Mouse (Mus musculus) liver, adult 2 months (tissue): ENCODE measurements around the gene Col25a1. TPM values are rescaled to one million over a fixed set of nuclear protein-coding genes. Genes with fewer than 3 reads are reported as not detected.

Source experiments
- DNase-seq: peaks from one replicate; pipeline ENCODE4 v3.0.0-alpha.2; 2011; ENCODE audit warnings: low read depth, low spot score; ENCODE audit errors: extremely low read depth
- H3K27ac ChIP-seq: fragments of 200-500 bp; replicated peaks from 2 replicates; pipeline ENCODE4 v1.5.1; 2012; ENCODE audit warnings: low read depth, mild to moderate bottlenecking, control low read depth, inconsistent platforms, low read length; ENCODE audit not compliant: insufficient read depth
- H3K27me3 ChIP-seq: fragments of 200-500 bp; 2 replicates; pipeline ENCODE4 v1.6.1; 2012; ENCODE audit warnings: mild to moderate bottlenecking, moderate library complexity, low read length, inconsistent platforms; ENCODE audit not compliant: control insufficient read depth, insufficient read depth
- H3K36me3 ChIP-seq: fragments of 200-500 bp; 2 replicates; pipeline ENCODE4 v1.6.1; 2012; ENCODE audit warnings: low read length, inconsistent platforms; ENCODE audit not compliant: control insufficient read depth, insufficient read depth
- H3K4me1 ChIP-seq: fragments of 200-500 bp; 2 replicates; pipeline ENCODE4 v1.6.1; 2011; ENCODE audit warnings: low read length; ENCODE audit not compliant: control insufficient read depth, insufficient read depth
- H3K4me3 ChIP-seq: fragments of 200-500 bp; 2 replicates; pipeline ENCODE4 v1.5.1; 2011; ENCODE audit warnings: low read depth, mild to moderate bottlenecking, control low read depth, low read length, moderate library complexity; ENCODE audit not compliant: insufficient read depth
- H3K79me2 ChIP-seq: fragments of 200-500 bp; 2 replicates; pipeline ENCODE4 v1.6.1; 2012; ENCODE audit warnings: inconsistent platforms, mild to moderate bottlenecking, low read length, moderate library complexity; ENCODE audit not compliant: control insufficient read depth, insufficient read depth
- H3K9ac ChIP-seq: fragments of 200-500 bp; 2 replicates; pipeline ENCODE4 v1.6.1; 2012; ENCODE audit warnings: low read depth, mild to moderate bottlenecking, control low read depth, inconsistent platforms, low read length
- CTCF ChIP-seq: fragments of 200-500 bp; IDR thresholded peaks from 2 replicates; pipeline ENCODE4 v1.5.1; 2011; ENCODE audit warnings: low read depth, low read length, control low read depth
- POLR2A ChIP-seq: fragments of 200-500 bp; IDR thresholded peaks from 2 replicates; pipeline ENCODE4 v1.6.1; 2011; ENCODE audit warnings: low read length, control low read depth; ENCODE audit not compliant: insufficient read depth; ENCODE audit errors: extremely low read depth
- WGBS: fragments of 180-500 bp; shearing (Covaris S2); methylation state at CpG from one replicate; pipeline ENCODE4 v1.1.7; 2018; 5-methylcytosine and 5-hydroxymethylcytosine counted together
- polyA plus RNA-seq: library from polyadenylated mRNA; depleted of rRNA; stranded (reverse); fragments of >200 nt; gene quantifications from 2 replicates; pipeline ENCODE4 v1.2.3, GENCODE M21; 2012; rRNA removed
- total RNA-seq: library from RNA; depleted of rRNA; stranded (reverse); fragments of >200 nt; gene quantifications from 2 replicates; pipeline ENCODE4 v1.2.3, GENCODE M21; 2014; rRNA removed

Gene Col25a1
- total RNA-seq (0.09 and 0.27 TPM in 2 replicates), polyA plus RNA-seq (0.04 and 0.05 TPM in 2 replicates)

- DNase-seq = no peak
- Histone ChIP-seq H3K27me3 (no peaks in the 10 kb centered on the region), H3K4me1 (peaks cover 4% of the 10 kb centered on the region; the same call in 1 of the 2 replicates), H3K79me2 (no peaks in the 10 kb centered on the region), H3K27ac (no peak within 1 kb of the TSS), H3K4me3 (no peak within 1 kb of the TSS), H3K9ac (no peak within 1 kb of the TSS), H3K36me3 (no peaks in the 10 kb centered on the region)
- no peak for TF ChIP-seq CTCF
- WGBS = 89% methylated on average over 8 of the region's 8 CpGs
Measured at GRCm38 (mm10) chr3:130131201-130131600, at the start of gene Col25a1. Gene Col25a1 (plus strand): TSS chr3:130131501.

DNA sequence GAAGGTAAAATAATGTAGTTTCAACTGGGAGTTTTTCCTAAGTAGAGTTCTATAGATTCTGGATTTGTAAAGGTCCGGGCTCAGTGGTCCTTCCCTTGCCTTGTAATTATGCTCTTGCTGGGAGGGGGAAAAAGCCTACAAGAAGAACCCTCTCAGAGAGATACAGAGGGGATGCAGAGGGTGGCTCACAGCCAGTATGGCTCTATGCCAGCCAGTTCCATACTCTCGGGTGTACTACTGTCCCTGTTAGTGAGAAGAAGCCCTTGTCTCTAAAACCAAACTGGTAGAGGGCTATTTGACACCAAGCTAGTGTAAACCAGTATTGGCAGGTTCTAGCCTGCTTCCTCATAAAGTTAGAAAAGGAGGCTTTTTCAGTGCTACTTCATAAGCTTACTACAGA lies 48.0 kb upstream of the Col25a1 start:
- 57% methylated on average over 2 of the region's 2 CpGs for WGBS

DNA sequence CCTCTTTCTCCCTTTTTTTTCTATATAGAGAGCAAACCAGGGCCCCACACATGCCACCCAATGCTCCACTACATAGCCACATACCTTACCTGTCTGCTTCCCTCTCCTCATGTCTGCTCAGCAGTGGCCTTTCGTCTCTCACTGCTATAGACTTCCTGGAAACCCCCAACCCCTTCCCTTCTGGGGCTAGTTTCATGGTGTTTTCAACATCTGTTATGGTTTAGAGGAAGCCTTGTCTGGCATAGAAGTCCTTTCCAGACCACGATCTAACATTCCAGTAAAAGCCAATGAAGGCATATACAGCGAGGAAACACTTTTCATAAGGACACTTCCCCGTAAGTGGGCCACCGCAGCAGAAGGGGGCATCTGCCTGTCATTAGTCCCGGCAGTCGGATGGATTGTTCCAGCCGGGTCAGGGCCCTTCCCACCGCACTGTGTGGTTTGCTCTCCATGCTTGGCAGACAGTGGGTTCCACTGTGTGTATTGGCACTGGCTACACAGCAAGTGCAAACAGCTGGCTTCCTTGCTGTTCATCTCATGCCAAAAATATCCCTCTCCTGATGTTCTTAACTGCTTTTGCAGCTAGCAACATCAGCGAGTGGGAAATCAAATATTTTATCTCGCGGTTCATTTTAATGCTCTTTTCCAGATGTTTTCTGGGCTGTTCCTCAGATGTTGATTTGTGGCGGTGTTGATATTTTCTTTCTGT lies 44.8 kb upstream of the Col25a1 start:
- H3K4me1 ChIP-seq = peaks cover 3% of the 10 kb centered on the region; the same call in 1 of the 2 replicates
- H3K36me3 ChIP-seq = no peaks in the 10 kb centered on the region
- H3K79me2 ChIP-seq = no peaks in the 10 kb centered on the region
- no peak for TF ChIP-seq POLR2A
- no peaks in the 10 kb centered on the region for H3K27me3 ChIP-seq
- no peak overlapping the region for H3K9ac ChIP-seq
- DNase-seq = peak; percentile 94
- H3K4me3 ChIP-seq = no peak overlapping the region
- 28% methylated on average over 13 of the region's 13 CpGs for WGBS
- H3K27ac ChIP-seq = no peak overlapping the region

More for the DNA sequence above, 48.0 kb upstream of the Col25a1 start:
- no peak for TF ChIP-seq CTCF
- no peak for TF ChIP-seq POLR2A
- no peak for DNase-seq
- Histone ChIP-seq H3K4me3 (no peak overlapping the region), H3K36me3 (no peaks in the 10 kb centered on the region), H3K27me3 (no peaks in the 10 kb centered on the region), H3K27ac (no peak overlapping the region), H3K79me2 (no peaks in the 10 kb centered on the region), H3K4me1 (peaks cover 3% of the 10 kb centered on the region; the same call in 1 of the 2 replicates), H3K9ac (no peak overlapping the region)

DNA sequence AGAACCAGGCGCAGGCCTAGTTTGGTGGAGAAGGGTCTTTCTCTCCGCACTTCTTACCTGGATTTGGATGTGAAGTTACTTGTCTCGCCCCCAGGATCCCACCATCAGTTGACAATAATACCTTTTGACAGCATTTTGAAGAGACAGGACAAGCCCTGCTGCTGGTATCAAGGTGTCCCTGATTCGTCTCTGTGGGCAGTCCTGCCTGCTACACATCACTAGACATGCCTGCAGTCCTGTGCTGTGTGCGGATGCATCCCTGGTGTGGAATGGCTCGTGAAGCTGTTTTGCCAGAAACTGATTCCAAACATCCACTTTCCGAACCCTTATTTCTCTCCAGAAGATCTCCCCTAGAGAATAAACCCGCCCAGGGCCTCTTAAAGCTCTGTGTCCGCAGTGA lies 43.8 kb upstream of the Col25a1 start:
- no peaks in the 10 kb centered on the region for H3K36me3 ChIP-seq
- 85% methylated on average over 9 of the region's 9 CpGs for WGBS
- TF ChIP-seq CTCF (no peak), POLR2A (no peak)
- no peak overlapping the region for H3K4me3 ChIP-seq
- no peak for DNase-seq
- H3K27me3 ChIP-seq = no peaks in the 10 kb centered on the region
- no peak overlapping the region for H3K9ac ChIP-seq
- H3K79me2 ChIP-seq = no peaks in the 10 kb centered on the region
- peaks cover 3% of the 10 kb centered on the region; the same call in 1 of the 2 replicates for H3K4me1 ChIP-seq
- H3K27ac ChIP-seq = no peak overlapping the region

DNA sequence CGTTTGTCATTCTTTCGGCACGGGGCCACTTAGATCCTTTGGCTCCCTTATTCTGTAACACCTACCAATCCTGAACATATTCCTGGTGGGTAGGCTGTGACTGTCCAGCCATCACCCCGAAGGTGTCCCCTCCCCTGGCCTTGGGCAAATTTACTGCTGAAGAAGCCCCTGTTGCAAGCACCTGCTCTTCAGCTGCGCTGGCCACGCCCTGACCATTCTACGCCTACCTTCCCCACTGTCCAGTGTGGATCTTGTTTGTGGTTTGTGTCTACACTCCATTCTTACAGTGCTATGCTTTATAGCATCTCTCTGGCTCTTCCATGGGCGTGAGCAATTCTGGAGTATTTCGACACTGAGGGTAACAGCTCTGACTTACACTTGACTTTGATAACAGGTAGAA lies 42.6 kb upstream of the Col25a1 start:
- no peak for DNase-seq
- no peak for TF ChIP-seq CTCF
- no peak for TF ChIP-seq POLR2A

DNA sequence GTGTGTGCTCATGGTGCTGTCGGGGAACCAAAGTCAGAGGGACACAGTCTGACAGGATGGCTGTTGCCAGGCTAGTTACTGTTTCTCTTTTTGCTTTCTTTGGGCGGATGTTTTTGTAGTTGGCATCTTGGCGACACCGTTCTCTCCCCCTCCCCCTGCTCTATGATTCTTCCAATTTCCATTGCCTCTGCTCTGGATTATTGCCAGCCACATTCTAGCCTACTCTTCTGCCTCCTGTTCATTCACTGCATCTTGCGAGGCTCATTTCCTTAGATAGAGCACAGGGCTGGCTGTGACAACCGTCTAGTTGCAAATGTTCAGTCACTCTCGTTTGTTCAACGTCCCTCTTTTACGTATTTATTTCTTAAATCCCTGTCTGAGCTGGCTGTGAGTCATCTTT lies 40.8 kb upstream of the Col25a1 start:
- 82% methylated on average over 9 of the region's 9 CpGs for WGBS
- TF ChIP-seq POLR2A (no peak), CTCF (no peak)
- H3K4me1 ChIP-seq = peaks cover 3% of the 10 kb centered on the region; the same call in 1 of the 2 replicates

More for the DNA sequence above, 42.6 kb upstream of the Col25a1 start:
- no peaks in the 10 kb centered on the region for H3K36me3 ChIP-seq
- H3K79me2 ChIP-seq = no peaks in the 10 kb centered on the region
- no peak overlapping the region for H3K27ac ChIP-seq
- no peaks in the 10 kb centered on the region for H3K27me3 ChIP-seq
- H3K4me3 ChIP-seq = no peak overlapping the region
- WGBS = 89% methylated on average over 9 of the region's 9 CpGs
- no peak overlapping the region for H3K9ac ChIP-seq
- peaks cover 3% of the 10 kb centered on the region; the same call in 1 of the 2 replicates for H3K4me1 ChIP-seq

More for the DNA sequence above, 40.8 kb upstream of the Col25a1 start:
- Histone ChIP-seq H3K27ac (no peak overlapping the region), H3K9ac (no peak overlapping the region), H3K4me3 (no peak overlapping the region), H3K36me3 (no peaks in the 10 kb centered on the region), H3K79me2 (no peaks in the 10 kb centered on the region), H3K27me3 (no peaks in the 10 kb centered on the region)
- no peak for DNase-seq
